Mouse (Mus musculus): Measurements from ENCODE around the gene Pdk2.
A peak's percentile ranks its signal among the peaks of the same experiment; 100 is the strongest.

The Pdk2 gene

DNA sequence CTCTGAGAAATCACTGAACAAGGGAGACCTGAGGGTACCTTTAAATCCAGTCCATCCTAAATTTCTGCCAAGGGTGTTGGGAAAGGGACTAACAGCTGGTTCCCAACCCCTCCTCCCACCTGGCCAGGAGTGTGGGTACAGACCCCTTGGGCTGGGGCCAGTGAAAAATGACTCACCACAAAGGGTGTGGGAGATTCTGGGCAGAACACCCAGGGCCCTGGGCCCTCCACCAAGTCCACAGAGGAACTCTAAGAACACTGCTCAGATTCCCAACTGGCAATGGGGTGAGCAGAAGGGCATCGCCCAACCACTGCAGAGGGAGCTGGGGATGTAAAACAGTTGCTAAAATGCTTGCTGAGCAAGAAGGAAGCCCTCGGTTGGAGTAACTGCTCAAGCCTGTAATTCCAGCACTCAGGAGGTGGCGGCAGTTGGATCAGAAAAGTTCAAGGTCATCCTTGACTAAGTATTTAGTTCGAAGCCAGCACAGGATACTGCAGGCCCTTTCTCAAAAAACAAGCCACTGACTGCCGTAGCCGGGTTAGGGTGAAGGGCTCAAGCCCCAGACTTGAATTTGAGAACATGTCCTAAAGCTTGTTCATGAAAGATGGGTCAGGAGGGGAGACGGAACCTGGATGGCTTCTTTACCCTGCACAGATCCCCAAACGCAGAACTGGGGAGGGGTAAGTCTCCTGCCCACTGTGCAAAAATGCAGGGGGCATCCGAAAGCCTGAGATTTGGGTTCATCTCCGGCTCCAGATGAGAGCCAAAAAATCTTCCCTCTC, 52.2 kb downstream of the Pdk2 start:
- DNase-seq (ENCODE audit: low read depth, low spot score) = peak; percentile 54

DNA sequence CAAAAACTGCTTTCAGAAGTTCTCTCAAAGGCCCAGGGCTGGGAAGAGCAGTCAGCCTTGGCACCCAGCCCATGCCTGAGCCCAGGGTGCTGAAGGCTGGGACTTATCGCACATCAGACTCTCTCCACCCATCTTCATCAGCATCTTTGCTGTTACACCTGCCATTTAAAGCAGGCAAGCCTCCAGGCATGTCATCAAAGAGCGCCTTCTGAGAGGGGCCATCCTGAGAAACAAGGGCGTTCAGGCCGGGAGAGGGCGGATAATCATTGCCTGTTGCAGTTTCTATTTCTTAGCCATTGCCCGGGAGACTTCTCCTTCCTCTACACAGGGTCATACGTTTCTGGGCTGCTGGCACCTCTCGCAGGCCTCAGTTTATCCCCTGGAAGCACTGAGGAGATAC, 53.3 kb downstream of the Pdk2 start:
- no peak for DNase-seq (ENCODE audit: low read depth, low spot score)

DNA sequence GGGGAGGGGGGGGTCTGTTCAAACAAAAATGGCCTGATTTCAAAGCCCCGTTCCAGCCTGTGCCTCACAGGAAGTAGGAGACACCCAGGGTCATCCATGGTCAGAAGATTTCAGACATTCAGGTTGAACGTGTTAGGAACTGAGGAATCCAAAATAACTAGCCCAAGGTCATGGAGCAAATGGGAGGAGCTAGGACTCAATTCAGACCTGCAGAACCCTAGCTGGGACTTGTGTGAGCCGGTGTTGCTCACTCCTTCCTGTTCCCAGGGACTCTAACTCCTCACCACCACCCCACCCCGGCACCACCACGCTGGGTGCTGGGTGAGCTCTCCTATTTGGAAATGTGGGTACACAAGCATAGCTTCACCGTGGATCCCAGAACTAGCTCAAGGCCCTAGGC, 53.8 kb downstream of the Pdk2 start:
- no peak for DNase-seq (ENCODE audit: low read depth, low spot score)

DNA sequence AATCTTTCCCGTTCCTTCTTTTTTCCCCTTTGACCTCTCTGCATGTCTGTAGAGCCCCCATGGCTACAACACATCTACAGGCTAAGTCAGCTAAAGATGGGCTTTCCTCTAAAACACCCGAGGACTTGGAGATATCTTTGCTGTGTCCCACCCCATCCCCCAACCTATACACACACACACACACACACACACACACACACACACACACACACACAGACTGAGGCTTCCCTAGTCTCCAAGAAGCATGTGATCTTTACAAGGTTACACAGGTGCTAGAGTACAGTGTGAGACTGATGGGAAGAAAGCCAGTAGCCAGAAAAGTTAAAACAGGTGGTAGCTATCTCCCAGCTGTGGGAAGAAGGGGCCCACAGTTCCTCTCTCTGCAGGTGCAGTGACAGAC, 54.7 kb downstream of the Pdk2 start:
- DNase-seq (ENCODE audit: low read depth, low spot score) = no peak

DNA sequence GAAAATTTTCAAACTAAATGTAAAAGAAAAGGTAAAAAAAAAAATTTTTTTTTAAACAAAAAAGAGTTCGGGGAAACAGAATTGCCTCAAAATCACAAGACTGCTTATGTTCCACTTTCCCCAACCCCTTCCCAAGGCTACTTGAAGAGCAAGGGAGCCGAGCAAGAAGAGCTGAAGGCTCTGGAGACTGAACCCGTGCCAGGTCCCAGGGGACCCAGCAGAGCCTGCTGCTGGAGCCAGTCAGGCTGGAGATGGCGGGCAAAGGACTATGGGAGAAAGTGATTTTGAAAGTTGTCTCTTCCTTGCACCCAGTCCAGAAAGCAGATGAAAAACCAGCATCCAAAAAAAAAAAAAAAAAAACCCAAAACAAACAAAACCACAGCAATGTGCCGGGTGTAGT, 55.3 kb downstream of the Pdk2 start:
- no peak for DNase-seq (ENCODE audit: low read depth, low spot score)

DNA sequence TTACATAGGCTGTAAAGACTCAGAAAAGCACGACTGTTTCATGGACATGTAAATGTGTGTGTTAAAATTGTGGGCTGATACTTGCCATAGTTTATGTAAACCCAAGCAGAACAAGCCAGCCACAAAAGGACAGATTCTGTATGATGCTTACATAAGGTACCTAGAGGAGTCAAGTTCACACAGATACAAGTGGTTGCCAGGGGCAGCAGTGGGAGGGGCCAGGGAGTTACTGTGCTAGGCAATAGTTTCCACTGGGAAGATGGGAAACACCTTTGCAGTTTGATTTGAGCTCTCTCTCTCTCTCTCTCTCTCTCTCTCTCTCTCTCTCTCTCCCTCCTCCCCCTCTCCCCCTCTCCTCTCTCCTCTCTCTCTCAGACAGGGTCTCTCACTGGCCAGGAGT, 56.0 kb downstream of the Pdk2 start:
- no peak for DNase-seq (ENCODE audit: low read depth, low spot score)

DNA sequence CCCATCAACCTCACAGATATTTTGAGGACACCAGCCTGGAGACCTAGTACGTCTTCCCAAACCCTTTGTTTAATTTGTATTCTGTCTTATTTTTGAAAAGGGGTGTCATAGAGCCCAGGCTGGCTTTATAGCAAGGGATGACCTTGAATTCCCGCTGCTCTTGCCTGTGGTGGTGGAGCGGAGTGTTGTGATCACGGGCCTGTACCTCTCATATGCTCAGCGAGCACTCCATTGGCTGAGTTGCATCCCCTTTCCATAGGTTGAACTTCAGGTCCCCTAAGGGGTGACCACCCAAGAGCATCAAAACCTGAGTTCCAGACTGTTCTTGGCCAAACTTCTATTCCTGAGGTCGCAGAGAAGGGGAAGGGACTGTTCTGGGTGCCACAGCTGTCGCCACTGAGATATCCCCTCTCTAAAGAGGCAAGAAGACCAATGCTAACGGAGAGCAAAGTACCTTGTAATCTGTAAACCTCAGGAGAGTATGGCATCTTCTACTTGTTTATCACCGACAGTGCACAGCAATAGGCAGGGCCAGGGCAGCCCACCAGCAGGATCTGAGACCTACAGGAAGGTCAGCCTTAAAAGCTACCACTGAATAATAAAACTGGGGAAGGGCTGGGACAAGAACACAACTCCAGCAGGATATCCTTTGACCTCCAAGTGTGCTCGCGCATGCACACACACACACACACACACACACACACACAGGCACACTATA, 61.5 kb downstream of the Pdk2 start:
- no peak for DNase-seq (ENCODE audit: low read depth, low spot score)

DNA sequence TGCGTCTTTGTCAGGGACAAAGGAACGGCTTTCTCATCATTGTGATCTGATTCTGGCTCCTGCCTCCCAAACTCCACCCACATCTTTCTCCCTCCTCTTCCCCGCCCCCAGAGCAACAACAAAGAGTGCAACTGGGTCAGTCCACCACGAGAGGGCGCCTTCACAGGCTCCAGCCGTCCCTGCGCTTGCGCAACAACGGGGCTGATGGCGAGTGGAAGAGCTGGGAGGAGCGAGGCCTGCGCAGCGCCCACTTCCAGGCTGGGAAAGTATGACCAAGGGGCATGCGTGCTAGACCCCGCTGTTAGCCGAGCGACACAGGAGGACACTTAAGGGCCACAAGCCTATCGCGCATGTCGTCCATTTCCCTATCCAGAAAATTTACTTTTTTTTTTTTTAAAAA, 62.2 kb downstream of the Pdk2 start:
- DNase-seq (ENCODE audit: low read depth, low spot score) = peak; percentile 98

DNA sequence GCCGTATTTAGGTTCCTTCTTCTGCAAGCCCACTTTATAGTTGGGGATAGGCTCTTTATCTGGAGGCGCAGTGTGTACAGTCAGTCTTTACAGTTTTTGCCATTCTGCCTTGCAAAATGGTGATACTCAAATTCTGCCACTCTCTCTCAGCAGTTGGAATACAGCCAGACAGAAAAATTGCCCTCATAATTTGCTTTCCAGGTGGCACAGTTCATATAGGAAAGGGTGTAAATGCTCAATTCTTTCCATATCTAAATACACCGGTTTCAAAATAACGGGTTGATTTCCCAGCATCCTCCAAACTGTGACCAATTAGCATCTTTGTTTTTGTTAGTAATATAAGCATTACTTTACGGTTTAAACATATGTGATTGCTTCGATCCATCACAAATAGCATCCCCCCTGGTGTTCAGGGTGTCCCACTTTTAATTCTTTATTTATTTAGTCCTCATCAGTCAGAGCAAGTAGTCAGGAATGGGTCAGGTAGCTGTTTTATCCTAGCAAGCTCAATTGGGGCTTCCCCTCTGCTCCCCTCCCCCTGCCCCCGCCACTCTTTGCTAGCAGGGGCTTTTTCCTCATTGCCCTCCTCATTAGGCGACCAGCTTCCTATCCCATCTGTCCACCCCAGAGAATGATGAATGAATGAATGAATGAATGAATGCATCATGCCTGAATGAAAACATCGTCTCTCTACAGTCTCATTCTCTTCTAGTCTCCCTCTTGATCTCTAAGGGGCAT, 62.8 kb downstream of the Pdk2 start:
- DNase-seq (ENCODE audit: low read depth, low spot score) = no peak
